Mouse (Mus musculus) layer of hippocampus, postnatal 14 days (tissue): Measurements from ENCODE around the gene Bcl11b. TPM values are rescaled to one million over a fixed set of nuclear protein-coding genes. Genes with fewer than 3 reads are reported as not detected.

Source experiments
- DNase-seq, 2 experiments: peaks; one replicate each; pipeline ENCODE4 v3.0.0; 2021 to 2022; ENCODE audit warnings: low spot score in 2 of 2, mixed read lengths in 1 of 2
- total RNA-seq, 2 experiments: library from RNA; stranded (reverse); gene quantifications; 2 replicates each; pipeline ENCODE4 v1.2.3; 2021

Gene Bcl11b
- total RNA-seq, 2 experiments from 2014 or later = 108 to 112 TPM

DNA sequence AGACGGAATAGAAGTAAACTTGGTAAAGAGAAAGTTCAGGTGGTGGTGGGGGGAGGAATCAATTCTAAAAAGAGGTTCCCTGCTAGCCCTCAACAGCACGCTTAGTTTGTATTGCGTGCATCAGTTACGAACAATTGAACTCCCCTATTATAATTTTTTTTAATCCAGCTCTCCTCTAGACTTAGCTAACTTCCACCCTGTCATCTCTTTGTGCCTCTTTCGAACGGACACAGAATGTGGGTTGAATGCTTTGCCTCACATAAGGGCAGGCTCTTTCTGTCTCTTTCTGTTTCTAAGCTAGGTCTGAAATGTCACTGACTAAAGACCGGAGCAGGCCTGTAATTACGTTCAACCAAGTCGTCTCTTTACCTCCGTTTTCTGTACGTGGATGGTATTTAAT is 28.9 kb downstream of the Bcl11b start:
- DNase-seq = no peak

DNA sequence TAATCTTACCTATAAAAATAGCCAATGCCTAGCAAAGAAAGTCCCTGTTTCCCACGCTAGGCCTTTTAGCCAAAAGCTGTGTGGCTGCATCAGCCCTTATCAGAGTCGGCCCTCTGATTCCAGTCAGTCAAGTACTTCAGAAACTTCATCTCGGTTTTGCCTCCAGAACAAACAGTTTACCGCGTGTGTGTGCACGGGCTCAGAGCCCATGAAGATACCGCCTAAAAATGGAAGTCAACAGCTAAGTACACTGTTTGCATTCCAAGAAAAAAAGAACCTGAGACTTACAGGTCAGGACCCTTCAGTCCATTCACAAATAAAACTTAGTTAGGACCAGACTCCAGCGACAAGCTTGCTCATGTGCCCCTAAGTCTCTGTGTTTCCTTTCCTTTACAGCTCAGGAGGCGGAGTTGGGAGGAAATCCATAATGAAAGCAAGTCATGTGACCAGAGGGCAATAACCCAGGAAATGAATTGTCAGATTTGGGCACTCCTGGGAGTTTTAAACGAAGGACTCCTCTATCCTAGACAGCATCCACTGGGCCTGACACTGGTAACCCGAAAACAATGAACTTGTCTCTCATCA is 29.8 kb downstream of the Bcl11b start:
- DNase-seq = no peak

DNA sequence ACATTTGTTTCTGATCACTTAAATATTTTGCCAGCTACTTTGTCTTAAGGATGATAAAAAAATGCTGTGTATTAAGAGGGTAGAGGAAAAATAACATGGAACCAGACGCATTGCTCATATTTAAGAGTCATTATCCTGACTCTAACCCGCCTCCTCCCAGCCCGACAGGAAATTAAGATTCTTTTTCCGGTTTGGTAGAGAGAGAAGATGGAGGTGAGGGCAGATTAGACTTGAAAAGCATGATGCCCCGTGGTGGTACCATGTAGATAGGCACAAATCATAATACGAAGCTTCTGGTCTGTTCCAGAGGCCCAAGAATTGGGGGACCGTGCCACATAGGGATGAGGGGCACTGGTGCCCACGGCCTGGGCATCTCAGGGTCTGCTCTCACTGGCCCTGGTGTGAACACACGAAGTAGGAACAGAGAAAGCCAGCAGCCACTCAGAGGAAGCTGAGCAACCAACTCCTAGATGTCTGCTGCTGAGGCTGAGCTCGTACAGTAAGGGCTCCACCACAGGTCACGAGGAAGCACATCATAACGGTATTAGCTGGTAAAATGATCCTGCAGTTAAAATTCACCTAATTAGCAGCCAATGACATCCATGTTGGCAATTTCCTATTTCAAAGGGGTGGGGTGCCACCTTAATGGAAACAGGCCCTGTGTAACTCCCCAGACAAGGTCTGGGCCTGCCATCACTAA is 32.2 kb downstream of the Bcl11b start:
- DNase-seq = no peak

DNA sequence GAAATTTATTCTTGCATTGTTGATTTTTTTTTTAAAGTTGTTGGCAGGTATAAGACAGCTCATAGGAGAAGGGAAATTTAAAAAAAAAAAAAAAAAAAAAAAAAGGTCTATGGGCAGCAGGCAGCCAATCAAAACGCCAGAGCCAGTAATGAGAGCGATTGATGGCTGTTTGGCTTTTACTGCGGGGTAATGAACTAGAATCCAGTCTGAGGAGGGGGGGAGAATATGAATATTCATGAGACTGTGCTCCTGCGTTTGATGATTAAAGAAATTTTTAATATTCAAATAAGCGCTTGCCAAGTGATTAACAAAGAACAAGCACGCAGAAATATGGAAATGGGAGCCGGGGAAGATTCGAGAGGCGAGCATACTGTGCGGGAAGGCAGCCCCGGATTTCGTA is 32.8 kb downstream of the Bcl11b start:
- DNase-seq = peak in 1 of 2 experiments; percentile 37

DNA sequence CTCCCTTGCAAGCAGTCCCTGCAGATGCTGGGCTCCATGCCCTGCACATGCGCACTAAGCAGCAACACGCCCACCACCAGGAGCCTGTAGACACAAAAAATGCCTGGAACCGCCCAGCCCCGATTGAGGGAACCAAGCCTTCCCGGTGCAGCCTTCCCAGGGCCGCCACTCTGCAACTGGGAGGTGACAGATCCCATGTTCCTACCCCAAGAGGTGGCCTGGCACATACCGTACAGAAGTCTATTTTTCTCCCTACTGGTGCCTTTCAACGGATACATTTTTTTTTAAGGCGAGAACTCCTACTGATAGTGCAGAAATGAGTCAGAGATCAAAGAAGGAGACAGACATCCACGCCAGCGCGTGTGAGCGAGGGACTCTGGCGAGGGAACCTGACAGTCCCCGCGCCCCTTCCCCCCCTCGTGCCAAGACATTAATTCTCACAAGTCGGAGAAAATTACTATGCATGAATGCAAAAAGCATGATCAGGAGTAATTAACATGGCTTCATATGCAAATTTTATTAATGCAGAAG is 33.5 kb downstream of the Bcl11b start:
- DNase-seq = no peak

DNA sequence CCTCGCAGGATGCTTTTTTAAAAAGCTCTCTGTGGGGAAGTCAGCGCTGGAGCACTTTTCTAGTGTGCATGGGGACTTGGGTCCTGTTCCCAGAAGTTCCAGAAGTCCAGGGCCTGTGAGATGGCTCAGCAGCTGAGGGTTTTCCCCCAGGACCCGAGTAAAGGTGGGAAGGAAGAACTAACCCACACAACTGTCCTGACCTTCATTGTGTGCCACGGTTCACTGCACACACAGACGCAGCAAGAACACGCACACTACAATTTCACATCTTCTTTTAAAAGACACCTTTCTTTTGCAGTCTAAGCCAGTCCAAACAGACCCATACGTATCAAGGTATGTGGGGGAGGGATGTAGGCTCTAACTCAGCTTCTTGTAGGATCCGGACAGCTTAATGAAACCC is 34.3 kb downstream of the Bcl11b start:
- no peak for DNase-seq

DNA sequence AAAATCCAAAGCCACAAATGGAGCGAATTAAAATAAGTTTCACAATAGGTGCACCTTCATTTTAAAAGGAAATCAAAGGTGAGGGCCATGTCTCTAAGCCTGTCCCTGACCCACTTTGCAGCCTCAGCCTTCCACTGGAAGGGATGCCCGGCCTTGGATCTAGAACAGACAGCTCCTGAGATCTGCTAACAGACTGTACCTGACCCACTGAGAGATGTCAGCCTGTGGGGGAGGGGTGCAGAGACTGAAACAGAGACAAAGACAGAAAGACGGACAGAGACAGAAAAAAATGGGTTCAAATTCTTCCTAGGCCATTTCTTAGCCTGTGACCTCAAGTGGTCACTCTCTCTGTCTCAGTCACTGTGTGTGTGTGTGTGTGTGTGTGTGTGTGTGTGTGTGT is 35.1 kb downstream of the Bcl11b start:
- DNase-seq = no peak

DNA sequence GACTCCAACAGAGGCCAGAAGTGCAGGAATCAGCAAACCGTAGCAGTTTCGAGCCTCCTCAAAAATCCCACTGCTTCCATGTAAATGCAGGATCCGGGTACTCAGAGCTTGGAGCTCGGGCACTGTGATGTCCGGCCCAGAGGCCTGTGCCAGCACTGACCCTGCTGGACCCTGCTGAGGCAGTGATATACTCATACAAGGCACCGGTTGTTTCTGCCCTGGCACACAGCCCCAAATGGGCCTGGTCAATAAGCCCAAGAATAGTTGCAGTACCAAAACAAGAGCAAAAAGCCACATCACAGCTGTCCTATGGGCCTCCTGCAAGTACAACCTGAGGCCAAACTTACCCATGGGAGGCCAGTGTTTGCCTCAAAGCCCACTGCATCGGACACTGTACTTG is 36.4 kb downstream of the Bcl11b start:
- DNase-seq = no peak

DNA sequence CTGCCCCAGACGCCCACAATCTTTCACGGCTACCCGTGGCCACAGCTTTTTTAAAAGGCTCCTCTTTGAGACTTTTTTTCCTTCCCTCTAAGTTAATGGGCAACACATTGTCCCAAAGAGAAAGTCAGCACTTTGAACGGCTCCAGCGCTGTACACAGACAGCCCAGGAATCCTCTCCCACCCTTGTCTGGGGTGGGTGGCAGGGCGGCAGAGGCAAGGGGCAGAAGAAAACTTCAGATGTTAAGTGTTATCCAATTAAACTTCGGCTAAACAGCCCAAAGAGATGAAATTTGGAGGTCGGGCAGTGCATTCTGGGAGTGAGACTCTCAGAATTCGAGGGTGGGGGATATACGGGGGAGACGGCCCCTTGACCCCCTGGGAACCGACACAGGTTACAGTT is 38.3 kb downstream of the Bcl11b start:
- no peak for DNase-seq

DNA sequence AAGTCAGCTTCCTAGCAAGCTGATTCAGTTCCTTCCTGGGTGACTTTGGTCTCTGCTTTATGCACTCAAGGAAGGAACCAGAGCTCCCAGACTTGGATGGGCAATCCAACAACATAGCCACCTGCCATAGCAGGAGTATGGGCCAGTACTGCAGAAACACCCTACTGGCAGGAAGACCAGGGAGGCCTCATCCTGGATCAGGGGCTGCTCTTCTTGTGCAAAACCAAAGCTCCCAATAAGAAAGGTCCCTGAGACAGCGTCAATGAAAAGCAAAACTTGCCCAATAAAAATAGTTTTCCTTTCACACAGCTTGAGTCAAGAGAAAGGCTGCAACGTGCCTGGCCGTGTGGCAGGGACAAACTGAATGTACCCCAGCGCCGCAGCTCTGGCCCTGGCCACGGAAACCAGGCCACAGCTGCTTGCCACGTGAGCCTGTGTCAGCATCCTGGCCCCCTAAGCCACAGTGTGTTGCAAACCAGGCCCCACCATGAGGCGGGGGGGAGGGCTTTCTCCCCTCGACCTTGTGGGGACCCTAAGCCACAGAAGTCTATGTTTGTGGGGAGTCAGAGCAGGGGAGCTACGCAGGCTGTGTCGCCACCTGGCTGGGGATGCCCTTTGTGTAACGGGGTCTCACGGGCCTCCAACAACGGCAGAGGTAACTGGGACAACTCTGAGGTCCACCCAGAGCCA is 38.9 kb downstream of the Bcl11b start:
- no peak for DNase-seq

DNA sequence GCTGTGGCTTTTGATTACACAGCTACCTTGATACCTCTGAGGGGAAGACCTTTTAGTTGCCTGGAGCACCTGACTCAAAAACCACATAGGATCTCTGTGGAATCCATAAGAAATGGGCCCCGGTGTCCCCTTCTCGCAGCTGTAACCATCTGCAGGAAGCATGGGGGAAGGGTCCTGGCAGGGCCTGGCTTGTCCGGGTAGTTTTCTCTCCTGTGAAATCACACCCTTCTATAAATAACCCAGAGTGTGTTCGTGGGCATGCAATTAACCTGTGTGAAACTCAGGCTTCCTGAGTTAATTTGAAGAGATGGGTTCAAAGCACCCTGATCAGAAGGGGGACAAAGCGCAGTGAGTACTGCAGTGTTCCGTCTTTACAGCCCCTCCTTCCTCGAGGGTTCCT is 40.5 kb downstream of the Bcl11b start:
- DNase-seq = no peak

DNA sequence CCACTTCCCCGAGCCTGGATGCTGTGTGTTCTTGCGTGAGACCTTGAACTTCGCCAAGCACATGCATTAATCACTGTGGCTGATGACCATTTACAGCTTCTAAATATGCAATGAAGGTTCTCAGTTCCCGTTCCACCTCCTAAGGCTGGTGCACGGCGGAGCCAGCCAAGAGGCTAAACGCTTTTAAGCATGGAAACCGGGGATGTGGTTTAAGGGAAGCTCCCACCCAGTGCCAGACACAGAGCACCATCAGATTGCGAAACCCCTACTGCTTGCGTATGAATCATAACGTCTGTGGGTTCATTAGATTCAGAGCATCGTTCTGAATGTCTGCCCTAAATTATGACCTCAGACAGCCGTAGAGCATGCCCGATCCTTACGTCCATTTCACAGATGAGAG is 41.6 kb downstream of the Bcl11b start:
- DNase-seq = no peak

DNA sequence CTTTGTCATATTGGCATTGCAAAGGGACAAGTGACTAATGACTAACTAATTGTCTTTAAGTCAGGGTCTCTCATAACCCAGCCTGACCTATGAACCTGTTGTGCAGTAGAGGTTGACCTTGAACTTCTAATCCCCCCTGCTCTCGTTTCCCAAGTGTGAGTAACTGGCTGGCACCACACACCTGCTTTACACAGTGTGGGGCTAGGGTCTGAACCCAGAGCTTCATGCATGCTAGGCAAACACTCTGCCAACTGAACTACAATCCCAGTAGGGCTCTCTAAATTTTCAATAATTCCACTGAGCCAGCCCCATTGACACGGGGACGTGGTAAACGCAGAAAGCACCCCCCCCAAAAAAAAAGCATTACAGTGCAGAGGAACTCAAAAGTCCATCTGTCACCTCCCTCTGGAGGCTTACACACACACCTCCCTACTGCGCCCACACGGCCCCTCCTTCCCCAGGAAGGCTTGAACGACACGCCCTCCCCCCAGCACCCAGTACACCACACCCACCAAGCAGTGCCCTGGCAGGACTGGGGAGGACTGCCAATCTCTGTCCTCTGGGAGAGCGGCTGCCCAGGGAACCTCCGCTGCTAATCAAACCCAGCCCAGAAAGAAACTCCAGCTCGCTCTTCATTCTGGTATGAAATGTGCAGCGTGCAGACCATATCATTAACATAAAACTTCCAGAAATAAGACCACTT is 42.5 kb downstream of the Bcl11b start:
- no peak for DNase-seq

DNA sequence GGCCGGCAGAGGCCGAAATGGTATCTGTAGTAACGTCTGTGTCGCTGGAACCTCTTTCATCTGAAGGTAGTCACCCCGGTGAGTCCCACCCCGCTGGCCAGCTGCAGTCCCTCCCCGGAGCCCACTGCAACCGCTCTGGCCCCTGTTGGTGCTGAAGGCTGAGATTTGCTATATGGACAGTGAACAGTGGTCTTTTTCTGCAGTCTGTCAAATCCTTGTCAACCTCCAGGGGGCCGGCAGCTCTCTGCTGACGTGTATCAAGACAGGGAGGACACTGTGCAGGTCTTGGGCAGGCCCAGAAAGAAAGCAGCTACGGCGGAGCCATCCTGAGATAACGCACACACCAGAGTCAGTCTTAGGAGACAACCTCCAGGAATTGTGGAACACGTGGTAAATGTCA is 43.0 kb downstream of the Bcl11b start:
- no peak for DNase-seq

DNA sequence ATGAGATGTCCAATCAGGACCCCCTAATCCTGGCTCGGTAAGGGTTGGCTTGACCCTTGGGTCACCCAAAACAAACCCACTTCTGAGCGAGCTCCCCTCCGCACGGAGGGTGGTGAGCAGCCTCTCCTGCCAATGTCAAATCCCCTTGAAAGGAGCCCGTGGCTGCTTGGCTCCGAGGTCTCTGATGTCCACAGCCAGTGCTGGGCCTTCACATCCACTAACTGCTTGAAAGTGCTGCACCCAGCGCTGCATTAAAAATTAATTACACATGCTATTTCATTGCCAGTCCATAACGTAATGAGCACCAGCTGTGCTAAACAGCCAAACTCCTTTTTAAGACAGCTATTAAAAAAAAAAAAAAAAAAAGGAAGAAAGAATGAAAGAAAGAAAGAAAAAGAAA is 43.5 kb downstream of the Bcl11b start:
- no peak for DNase-seq

DNA sequence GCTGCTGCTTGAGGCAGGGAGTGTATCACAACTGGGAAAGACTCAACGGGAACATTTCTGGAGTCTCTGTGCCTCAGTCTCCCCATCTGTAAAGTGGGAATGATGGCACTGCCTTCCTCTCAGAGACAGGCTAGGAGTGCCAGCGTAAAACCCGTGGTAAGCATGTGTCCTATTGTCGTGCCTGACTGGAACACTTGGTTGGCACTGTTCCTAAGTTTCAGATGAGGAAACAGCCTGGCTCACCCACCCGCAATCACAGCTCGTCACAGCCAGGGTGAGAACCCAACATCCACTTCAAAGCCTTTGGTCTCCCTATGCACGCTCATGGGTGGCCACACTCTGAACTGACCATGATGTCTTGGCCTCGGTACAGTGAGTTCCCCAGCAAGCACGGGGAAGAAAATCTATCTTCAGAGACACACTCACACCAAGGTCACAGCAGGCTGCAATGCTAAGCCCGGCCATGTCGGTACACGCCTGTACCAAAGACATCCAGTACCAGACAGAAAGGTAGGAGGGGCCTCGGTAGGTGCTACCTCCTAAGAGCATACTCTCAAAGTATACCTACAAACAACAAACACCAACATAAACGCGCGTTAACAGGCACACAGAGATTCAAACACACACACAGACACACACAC is 50.2 kb downstream of the Bcl11b start:
- peak in 1 of 2 experiments; percentile 49 for DNase-seq

DNA sequence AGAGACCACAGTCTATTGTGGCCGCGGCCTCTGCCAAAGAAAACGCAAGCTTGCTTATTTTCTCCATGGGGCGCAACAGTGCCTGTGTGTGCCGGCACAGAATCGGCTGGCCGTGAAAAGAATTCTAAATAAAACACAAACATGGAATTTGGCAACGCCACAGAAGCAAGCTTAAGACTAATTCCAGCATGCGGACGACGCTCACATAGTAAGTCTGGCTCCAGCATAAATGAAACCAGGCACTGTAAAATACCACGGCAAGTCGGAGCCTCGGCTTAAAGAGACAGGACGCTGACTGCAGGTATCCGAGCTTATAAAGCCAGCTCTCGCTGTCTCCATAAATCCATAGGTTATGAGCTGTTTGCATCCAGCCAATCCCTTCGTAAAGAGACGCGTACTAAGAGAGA is 51.1 kb downstream of the Bcl11b start:
- DNase-seq = peak; percentile 23 to 66

DNA sequence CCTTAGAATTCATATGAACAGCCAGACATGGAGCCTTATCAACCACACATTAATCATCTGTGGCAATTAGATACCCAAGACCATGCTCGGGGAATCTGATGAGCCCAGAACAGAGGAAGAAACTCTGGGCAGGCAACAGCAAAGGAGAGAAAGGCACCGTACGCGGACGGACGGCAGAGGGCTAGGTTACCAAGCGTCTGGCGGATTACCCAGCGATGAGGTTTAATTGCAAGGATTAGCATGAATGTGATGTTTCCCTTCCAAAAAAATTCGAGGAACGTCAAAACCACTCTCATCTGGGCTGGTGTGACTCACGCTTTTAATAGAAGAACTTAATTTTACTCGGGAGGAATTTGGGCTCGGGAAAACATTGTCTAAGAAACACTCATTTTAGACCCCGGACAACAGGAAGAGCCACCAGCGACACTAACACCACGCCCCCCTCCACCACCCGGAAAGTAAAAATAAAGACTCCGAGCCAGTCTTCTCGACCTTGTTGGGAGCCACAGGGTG is 52.7 kb downstream of the Bcl11b start:
- DNase-seq = no peak

DNA sequence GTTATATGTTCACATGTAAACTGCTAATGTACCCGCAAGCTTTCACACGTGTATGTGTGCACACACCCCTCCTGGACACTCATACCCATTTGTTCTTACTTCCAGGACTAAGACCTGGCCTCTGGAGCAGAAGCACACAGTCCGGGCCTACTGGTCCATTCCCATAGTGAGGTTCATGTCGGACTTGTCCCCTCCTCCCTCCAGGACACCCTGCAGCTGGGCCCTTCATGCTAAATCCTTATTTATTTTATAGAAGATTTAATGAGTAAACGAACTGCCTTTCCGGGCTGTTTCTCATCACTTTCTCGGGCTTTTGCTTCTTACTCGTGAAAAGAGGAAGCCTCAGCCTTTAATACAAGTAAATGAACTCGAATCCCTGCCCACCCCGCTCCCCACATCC is 54.0 kb downstream of the Bcl11b start:
- DNase-seq = no peak

DNA sequence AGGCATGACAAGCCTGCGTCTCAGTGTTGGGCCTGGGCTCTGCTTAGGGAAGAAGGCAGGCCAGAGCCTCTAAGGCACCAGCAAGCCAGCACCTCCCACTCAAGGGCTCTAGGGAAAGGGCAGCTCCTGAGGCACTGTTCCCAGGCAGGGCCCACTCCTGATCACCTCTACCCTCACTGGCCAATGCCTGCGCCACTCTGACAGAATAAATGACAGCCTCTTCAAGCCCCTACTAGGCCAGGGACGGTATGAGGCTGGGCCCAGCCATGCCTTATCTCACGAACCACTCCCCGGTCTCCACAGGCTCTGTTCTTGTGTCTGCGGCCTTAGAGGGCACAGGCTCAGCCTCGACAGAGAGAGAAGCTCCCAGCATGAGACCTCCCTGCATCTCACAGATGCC is 61.3 kb downstream of the Bcl11b start:
- DNase-seq = no peak

DNA sequence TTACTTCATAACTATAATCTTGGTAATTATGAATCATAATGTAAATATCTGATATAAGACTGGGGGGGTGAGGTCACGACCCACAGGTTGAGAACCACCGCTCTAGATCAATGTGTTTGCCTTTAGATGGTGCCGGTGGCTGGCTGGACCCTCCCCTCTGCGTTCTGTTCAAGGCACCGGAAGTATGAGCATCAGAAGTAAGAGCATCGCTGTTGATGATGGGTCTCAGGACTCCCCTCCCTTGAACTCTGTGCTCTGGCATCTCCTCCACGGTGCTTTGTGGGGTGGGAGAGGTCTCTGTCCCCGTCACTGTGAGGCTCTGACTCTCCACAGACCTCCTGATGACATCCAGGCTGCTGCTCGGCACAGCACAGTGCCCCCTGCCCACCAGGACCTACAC is 62.6 kb downstream of the Bcl11b start:
- no peak for DNase-seq
